In the genomic region with DNA sequence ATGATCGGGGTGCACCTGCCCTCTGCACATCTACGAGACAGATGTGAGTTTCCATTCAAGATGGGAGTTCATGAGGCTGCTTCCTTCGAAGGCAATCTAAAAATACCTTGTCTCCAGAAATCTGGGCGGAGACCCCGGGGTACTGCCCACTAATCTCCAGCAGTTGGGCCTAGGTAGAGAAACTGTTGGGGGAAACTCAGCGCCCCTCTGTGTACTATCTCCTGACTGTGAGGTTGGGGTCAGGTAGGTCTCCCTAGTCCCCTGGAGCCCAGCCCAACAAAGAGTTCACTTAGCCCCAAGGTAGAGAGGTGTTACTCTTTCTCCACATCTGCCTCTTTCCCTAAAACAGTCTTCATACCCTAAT, we compare ENCODE assay signal across 7 mouse cellular contexts. TPM values are rescaled to one million over a fixed set of nuclear protein-coding genes. Genes with fewer than 3 reads are reported as not detected.
DNase-seq lines count a peak whose midpoint lies in the region; ATAC-seq and TF ChIP-seq lines count a peak whose summit lies in the region.

No protein-coding gene starts in this region.

- peak; percentile 27 for DNase-seq in limb, embryonic 14.5 days (ENCODE audit: low spot score)
- no peak for DNase-seq in stomach, postnatal 0 days (ENCODE audit: low spot score)
- no peak for DNase-seq in gastrocnemius, postnatal 14 days
- DNase-seq in natural killer cell, adult 2 months (ENCODE audit: low spot score in 2 of 2) = no peak

- peak overlapping the region; percentile 82 for H3K27ac ChIP-seq in forebrain, embryonic 12.5 days
- peak overlapping the region; percentile 91 for H3K27ac ChIP-seq in limb, embryonic 14.5 days (replicated peaks; ENCODE audit: low read depth, low read length)
- peak overlapping the region; percentile 85 for H3K27ac ChIP-seq in stomach, postnatal 0 days (replicated peaks)

- ATAC-seq in megakaryocyte, adult 5-6 weeks (ENCODE audit: poor library complexity, severe bottlenecking) = no peak
- ATAC-seq in forebrain, embryonic 12.5 days (ENCODE audit: low FRiP score) = peak; percentile 9; the same call in 1 of the 2 replicates
- ATAC-seq in limb, embryonic 14.5 days (ENCODE audit: low FRiP score, low read depth) = no peak; the same call in 1 of the 2 replicates
- no peak for ATAC-seq in stomach, postnatal 0 days (ENCODE audit: low FRiP score, low TSS enrichment)

- 43% methylated on average over 6 of the region's 6 CpGs for WGBS in forebrain, embryonic 12.5 days
- 26% methylated on average over 6 of the region's 6 CpGs for whole genome bisulfite sequencing in limb, embryonic 14.5 days
- WGBS in stomach, postnatal 0 days = 22% methylated on average over 6 of the region's 6 CpGs

- peaks cover 27% of the 10 kb centered on the region for H3K4me1 ChIP-seq in megakaryocyte, embryonic 14.5 days
- peaks cover 18% of the 10 kb centered on the region for H3K4me1 ChIP-seq in forebrain, embryonic 12.5 days
- H3K4me1 ChIP-seq in limb, embryonic 14.5 days (ENCODE audit: control insufficient read depth, insufficient read depth, low read length) = no peaks in the 10 kb centered on the region
- no peaks in the 10 kb centered on the region for H3K4me1 ChIP-seq in stomach, postnatal 0 days (replicated peaks; ENCODE audit: control insufficient read depth, insufficient read depth)

- H3K9me3 ChIP-seq in megakaryocyte, embryonic 14.5 days = peaks cover 7% of the 10 kb centered on the region
- H3K9me3 ChIP-seq in forebrain, embryonic 12.5 days = peaks cover 11% of the 10 kb centered on the region; the same call in 1 of the 2 replicates
- peaks cover 7% of the 10 kb centered on the region; the same call in 1 of the 2 replicates for H3K9me3 ChIP-seq in limb, embryonic 14.5 days (ENCODE audit: control insufficient read depth, low read length)
- H3K9me3 ChIP-seq in stomach, postnatal 0 days (ENCODE audit: control insufficient read depth, low read length) = no peaks in the 10 kb centered on the region

- peak overlapping the region; percentile 93 for H3K9ac ChIP-seq in forebrain, embryonic 12.5 days
- H3K9ac ChIP-seq in limb, embryonic 14.5 days (ENCODE audit: low read depth, low read length, severe bottlenecking) = peak overlapping the region; percentile 99
- H3K9ac ChIP-seq in stomach, postnatal 0 days (ENCODE audit: low read length) = peak overlapping the region; percentile 97

- no peaks in the 10 kb centered on the region for H3K27me3 ChIP-seq in megakaryocyte, embryonic 14.5 days (replicated peaks)
- H3K27me3 ChIP-seq in forebrain, embryonic 12.5 days = no peaks in the 10 kb centered on the region
- no peaks in the 10 kb centered on the region for H3K27me3 ChIP-seq in limb, embryonic 14.5 days (ENCODE audit: control insufficient read depth, insufficient read depth, low read length)
- no peaks in the 10 kb centered on the region for H3K27me3 ChIP-seq in stomach, postnatal 0 days (ENCODE audit: control insufficient read depth, insufficient read depth, low read length)

- peak overlapping the region; percentile 98 for H3K4me3 ChIP-seq in megakaryocyte, embryonic 14.5 days (replicated peaks)
- H3K4me3 ChIP-seq in forebrain, embryonic 12.5 days (replicated peaks) = peak overlapping the region; percentile 87
- H3K4me3 ChIP-seq in limb, embryonic 14.5 days (replicated peaks; ENCODE audit: low read length) = peak overlapping the region; percentile 94
- H3K4me3 ChIP-seq in stomach, postnatal 0 days (ENCODE audit: low read depth, low read length) = peak overlapping the region; percentile 91

- peaks cover 29% of the 10 kb centered on the region for H3K36me3 ChIP-seq in megakaryocyte, embryonic 14.5 days (replicated peaks; ENCODE audit: low read length)
- peaks cover 35% of the 10 kb centered on the region for H3K36me3 ChIP-seq in forebrain, embryonic 12.5 days (replicated peaks)
- H3K36me3 ChIP-seq in limb, embryonic 14.5 days (ENCODE audit: control insufficient read depth, insufficient read depth, low read length) = peaks cover 34% of the 10 kb centered on the region
- peaks cover 15% of the 10 kb centered on the region for H3K36me3 ChIP-seq in stomach, postnatal 0 days (ENCODE audit: control insufficient read depth, insufficient read depth, low read length)

- no peak for TF ChIP-seq CTCF in stomach, postnatal 0 days (IDR thresholded peaks at IDR 0.05; ENCODE audit: low read depth)

- no peak for TF ChIP-seq POLR2A in limb, embryonic 14.5 days (IDR thresholded peaks at IDR 0.05; ENCODE audit: borderline replicate concordance, extremely low read depth, insufficient read depth, insufficient read length)

- intact Hi-C loops in gastrocnemius, postnatal 14 days (cut with DNase I; ENCODE audit: low total_unique reads) = no loop called here

- peak overlapping the region; percentile 64 for H3K4me2 ChIP-seq in forebrain, embryonic 12.5 days
- H3K4me2 ChIP-seq in limb, embryonic 14.5 days (replicated peaks; ENCODE audit: low read depth, low read length, severe bottlenecking) = peak overlapping the region; percentile 65
- peak overlapping the region; percentile 68 for H3K4me2 ChIP-seq in stomach, postnatal 0 days (replicated peaks; ENCODE audit: low read depth)

- no peak for TF ChIP-seq EP300 in stomach, postnatal 0 days (optimal IDR thresholded peaks at IDR 0.05)

RNA-seq across cellular contexts. Expression of gene Zfp358, which starts 0.9 kb away (rescaled TPM):
- polyA plus RNA-seq in megakaryocyte, embryonic 14.5 days (2012; ENCODE audit: insufficient read depth, low replicate concordance) = 19.3 and 36.7 TPM in 2 replicates
- 6.7 and 7.9 TPM in 2 replicates for total RNA-seq in megakaryocyte, adult 5-6 weeks (2015)
- total RNA-seq in megakaryocyte, adult 5-6 weeks (2017) = 2.4 and 3.3 TPM in 2 replicates
- 69.3 and 78.4 TPM in 2 replicates for polyA plus RNA-seq in forebrain, embryonic 12.5 days (2016; fragmentation: Nextera tagmentation; extraction: Ambion mirVana)
- polyA plus RNA-seq in limb, embryonic 14.5 days (2012; rRNA removed) = 76.7 and 125 TPM in 2 replicates
- polyA plus RNA-seq in limb, embryonic 14.5 days (2014; fragmentation: Nextera tagmentation; extraction: Ambion mirVana) = 27.5 and 27.9 TPM in 2 replicates
- polyA plus RNA-seq in stomach, postnatal 0 days (2015; fragmentation: Nextera tagmentation; extraction: Ambion mirVana) = 19.1 and 21.3 TPM in 2 replicates
- total RNA-seq in gastrocnemius, postnatal 14 days (2021) = 10 to 100 TPM; 16.5 to 17.6 TPM

RNA-seq across cellular contexts. Expression of gene Mcoln1, which starts 6.4 kb away (rescaled TPM):
- polyA plus RNA-seq in megakaryocyte, embryonic 14.5 days (2012; ENCODE audit: insufficient read depth, low replicate concordance) = 142 and 183 TPM in 2 replicates
- 20.1 and 22.7 TPM in 2 replicates for total RNA-seq in megakaryocyte, adult 5-6 weeks (2015)
- total RNA-seq in megakaryocyte, adult 5-6 weeks (2017) = 32.9 and 42.3 TPM in 2 replicates
- 68.5 and 72.4 TPM in 2 replicates for polyA plus RNA-seq in forebrain, embryonic 12.5 days (2016; fragmentation: Nextera tagmentation; extraction: Ambion mirVana)
- polyA plus RNA-seq in limb, embryonic 14.5 days (2012; rRNA removed) = 148 and 202 TPM in 2 replicates
- polyA plus RNA-seq in limb, embryonic 14.5 days (2014; fragmentation: Nextera tagmentation; extraction: Ambion mirVana) = 36.6 and 42.3 TPM in 2 replicates
- 24.7 and 28.4 TPM in 2 replicates for polyA plus RNA-seq in stomach, postnatal 0 days (2015; fragmentation: Nextera tagmentation; extraction: Ambion mirVana)
- 10 to 100 TPM; 16.5 to 17.4 TPM for total RNA-seq in gastrocnemius, postnatal 14 days (2021)

RNA-seq across cellular contexts. Expression of gene Pnpla6, which starts 21.4 kb away (rescaled TPM):
- polyA plus RNA-seq in megakaryocyte, embryonic 14.5 days (2012; ENCODE audit: insufficient read depth, low replicate concordance) = 13.8 and 16.2 TPM in 2 replicates
- total RNA-seq in megakaryocyte, adult 5-6 weeks (2015) = 9.5 and 13.9 TPM in 2 replicates
- total RNA-seq in megakaryocyte, adult 5-6 weeks (2017) = 9.2 and 15.6 TPM in 2 replicates
- 22.7 and 24.2 TPM in 2 replicates for polyA plus RNA-seq in forebrain, embryonic 12.5 days (2016; fragmentation: Nextera tagmentation; extraction: Ambion mirVana)
- polyA plus RNA-seq in limb, embryonic 14.5 days (2012; rRNA removed) = 51.8 and 64.4 TPM in 2 replicates
- polyA plus RNA-seq in limb, embryonic 14.5 days (2014; fragmentation: Nextera tagmentation; extraction: Ambion mirVana) = 18.8 and 20.7 TPM in 2 replicates
- polyA plus RNA-seq in stomach, postnatal 0 days (2015; fragmentation: Nextera tagmentation; extraction: Ambion mirVana) = 15.4 and 16.0 TPM in 2 replicates
- total RNA-seq in gastrocnemius, postnatal 14 days (2021) = 10 to 100 TPM in 1 of 2 experiments, 1 to 10 TPM in 1; 7.9 to 11.1 TPM

RNA-seq across cellular contexts. Expression of gene Tex45, which starts 23.2 kb away (rescaled TPM):
- polyA plus RNA-seq in megakaryocyte, embryonic 14.5 days (2012; ENCODE audit: insufficient read depth, low replicate concordance) = not detected in 2 replicates
- not detected in 2 replicates for total RNA-seq in megakaryocyte, adult 5-6 weeks (2015)
- total RNA-seq in megakaryocyte, adult 5-6 weeks (2017) = not detected in 2 replicates
- not detected in 2 replicates for polyA plus RNA-seq in forebrain, embryonic 12.5 days (2016; fragmentation: Nextera tagmentation; extraction: Ambion mirVana)
- polyA plus RNA-seq in limb, embryonic 14.5 days (2012; rRNA removed) = 0.11 and 0.17 TPM in 2 replicates
- not detected in 2 replicates for polyA plus RNA-seq in limb, embryonic 14.5 days (2014; fragmentation: Nextera tagmentation; extraction: Ambion mirVana)
- polyA plus RNA-seq in stomach, postnatal 0 days (2015; fragmentation: Nextera tagmentation; extraction: Ambion mirVana) = 0.46 and 1.1 TPM in 2 replicates
- total RNA-seq in gastrocnemius, postnatal 14 days (2021) = not detected

RNA-seq across cellular contexts. Expression of gene Pex11g, which starts 26.3 kb away (rescaled TPM):
- 2.8 and 3.7 TPM in 2 replicates for polyA plus RNA-seq in megakaryocyte, embryonic 14.5 days (2012; ENCODE audit: insufficient read depth, low replicate concordance)
- 0.20 and 0.32 TPM in 2 replicates for total RNA-seq in megakaryocyte, adult 5-6 weeks (2015)
- total RNA-seq in megakaryocyte, adult 5-6 weeks (2017) = 0.99 TPM in 1 of 2 replicates, not detected in the other
- 3.7 and 4.4 TPM in 2 replicates for polyA plus RNA-seq in forebrain, embryonic 12.5 days (2016; fragmentation: Nextera tagmentation; extraction: Ambion mirVana)
- polyA plus RNA-seq in limb, embryonic 14.5 days (2012; rRNA removed) = 6.0 and 7.7 TPM in 2 replicates
- polyA plus RNA-seq in limb, embryonic 14.5 days (2014; fragmentation: Nextera tagmentation; extraction: Ambion mirVana) = 2.7 and 4.7 TPM in 2 replicates
- polyA plus RNA-seq in stomach, postnatal 0 days (2015; fragmentation: Nextera tagmentation; extraction: Ambion mirVana) = 11.6 and 15.4 TPM in 2 replicates
- 1 to 10 TPM; 2.4 to 2.7 TPM for total RNA-seq in gastrocnemius, postnatal 14 days (2021)
